Comparison of ENCODE assay signal across 29 mouse cellular contexts in genomic region chr11:53956636-53957035, GRCm38 (mm10). TPM values are rescaled to one million over a fixed set of nuclear protein-coding genes. Genes with fewer than 3 reads are reported as not detected.
DNase-seq lines count a peak whose midpoint lies in the region; ATAC-seq and TF ChIP-seq lines count a peak whose summit lies in the region.
"Had no signal": no experiment of that assay in that cellular context is flagged by ENCODE, and none has a peak within 500 bp of the region (broad histone marks: within the 10 kb centered on the region; RNA-seq: fewer than 3 reads in every experiment).

No protein-coding gene starts in this region.

- H3K36me3 ChIP-seq in MEL (ENCODE audit: control insufficient read depth in 1 of 2, insufficient read depth in 2 of 2, low read length in 2 of 2), result peaks cover 0 to 2% of the 10 kb centered on the region in 2 experiments; a peak in 1 of 4 replicates
- no peaks in the 10 kb centered on the region for H3K36me3 ChIP-seq in midbrain, embryonic 10.5 days
- H3K36me3 ChIP-seq: embryonic facial prominence, embryonic 10.5 days; embryonic facial prominence, embryonic 13.5 days; heart, embryonic 12.5 days; heart, embryonic 15.5 days; hindbrain, embryonic 10.5 days; hindbrain, embryonic 13.5 days; intestine, embryonic 15.5 days had no signal

- DNase-seq in 3T3-L1 (ENCODE audit: low read depth, low spot score) (peak; percentile 58), MEL (ENCODE audit: low read depth, low spot score) (peak; percentile 33), Patski (ENCODE audit: low read depth, low spot score) (no peak)
- peak; percentile 11 for DNase-seq in fibroblast of lung, adult 2 months (ENCODE audit: low read depth)
- no peak for DNase-seq in kidney, adult 9 months
- no peak for DNase-seq in frontal cortex, adult 2 months (ENCODE audit: extremely low spot score in 1 of 2, low spot score in 1 of 2)
- no peak for DNase-seq in midbrain, embryonic 10.5 days (ENCODE audit: low spot score)
- DNase-seq: cerebellum, adult 11-12 months; cerebellum, adult 8-10 months; cerebellum, postnatal 10 days; cerebellum, postnatal 36 days; embryo, embryonic 11 days; forebrain, postnatal 0 days; gastrocnemius, postnatal 25 days; heart, adult 18-20 months; heart, postnatal 10 days; heart, postnatal 36 days; kidney, adult 11 months had no signal

- H3K27ac ChIP-seq in MEL (ENCODE audit: control insufficient read depth, low read depth, low read length), result no peak overlapping the region
- H3K27ac ChIP-seq in midbrain, embryonic 10.5 days (replicated peaks), result no peak overlapping the region
- H3K27ac ChIP-seq: embryonic facial prominence, embryonic 10.5 days; embryonic facial prominence, embryonic 13.5 days; heart, embryonic 15.5 days; hindbrain, embryonic 10.5 days; hindbrain, embryonic 13.5 days; intestine, embryonic 15.5 days had no signal

- WGBS in midbrain, embryonic 10.5 days, result 77% methylated on average over 1 of the region's 1 CpGs

- POLR2A ChIA-PET in Patski (lab: Charles Lee), result no interaction called here

- no peak overlapping the region for H3K4me3 ChIP-seq in MEL (ENCODE audit: control insufficient read depth in 1 of 2, insufficient read depth in 1 of 2, low read depth in 2 of 2, low read length in 2 of 2)
- H3K4me3 ChIP-seq in midbrain, embryonic 10.5 days, result no peak overlapping the region
- H3K4me3 ChIP-seq: embryonic facial prominence, embryonic 10.5 days; embryonic facial prominence, embryonic 13.5 days; heart, embryonic 12.5 days; heart, embryonic 15.5 days; hindbrain, embryonic 10.5 days; hindbrain, embryonic 13.5 days; intestine, embryonic 15.5 days had no signal

- TF ChIP-seq CTCF in MEL (IDR thresholded peaks at IDR 0.05 in 2 of 3, conservative IDR thresholded peaks at IDR 0.05 in 1 of 3; ENCODE audit: control insufficient read depth in 1 of 3, insufficient read depth in 1 of 3, low read depth in 2 of 3, low read length in 3 of 3, poor library complexity in 1 of 3, severe bottlenecking in 1 of 3) (no peak), Patski (IDR thresholded peaks at IDR 0.05) (no peak)

- CTCF ChIA-PET in Patski (lab: Charles Lee), result no interaction called here

- TF ChIP-seq EP300 in MEL (IDR thresholded peaks at IDR 0.05; ENCODE audit: low read depth in 1 of 2, low read length in 2 of 2), result no peak

- no peaks in the 10 kb centered on the region for H3K4me1 ChIP-seq in MEL (ENCODE audit: control insufficient read depth in 1 of 2, insufficient read depth in 2 of 2, low read length in 2 of 2)
- no peaks in the 10 kb centered on the region for H3K4me1 ChIP-seq in midbrain, embryonic 10.5 days
- H3K4me1 ChIP-seq: embryonic facial prominence, embryonic 13.5 days; hindbrain, embryonic 10.5 days; hindbrain, embryonic 13.5 days; intestine, embryonic 15.5 days had no signal

- H3K27me3 ChIP-seq in MEL (ENCODE audit: control insufficient read depth in 1 of 2, insufficient read depth in 2 of 2, low read length in 2 of 2) (no peaks in the 10 kb centered on the region), Patski (no peaks in the 10 kb centered on the region)
- H3K27me3 ChIP-seq in midbrain, embryonic 10.5 days (ENCODE audit: low read depth, poor library complexity, severe bottlenecking), result no peaks in the 10 kb centered on the region
- H3K27me3 ChIP-seq: embryonic facial prominence, embryonic 13.5 days; heart, embryonic 12.5 days; heart, embryonic 15.5 days; hindbrain, embryonic 13.5 days; intestine, embryonic 15.5 days had no signal

- no peak overlapping the region for H3K9ac ChIP-seq in MEL (ENCODE audit: control insufficient read depth, low read depth, low read length, poor library complexity, severe bottlenecking)
- H3K9ac ChIP-seq: embryonic facial prominence, embryonic 13.5 days; forebrain, postnatal 0 days; heart, embryonic 12.5 days; heart, embryonic 15.5 days; hindbrain, embryonic 13.5 days; intestine, embryonic 15.5 days had no signal

- H3K79me2 ChIP-seq in MEL (ENCODE audit: control insufficient read depth, insufficient read depth, low read length, poor library complexity), result no peaks in the 10 kb centered on the region

- H3K9me3 ChIP-seq in MEL (replicated peaks; ENCODE audit: insufficient read depth, low read length), result no peaks in the 10 kb centered on the region
- no peaks in the 10 kb centered on the region for H3K9me3 ChIP-seq in midbrain, embryonic 10.5 days (replicated peaks)
- H3K9me3 ChIP-seq: embryonic facial prominence, embryonic 10.5 days; embryonic facial prominence, embryonic 13.5 days; heart, embryonic 12.5 days; heart, embryonic 15.5 days; hindbrain, embryonic 10.5 days; hindbrain, embryonic 13.5 days; intestine, embryonic 15.5 days had no signal

- TF ChIP-seq RAD21 in MEL (IDR thresholded peaks at IDR 0.05; ENCODE audit: low read depth, low read length), result no peak

- TF ChIP-seq POLR2A in MEL (IDR thresholded peaks at IDR 0.05; ENCODE audit: control insufficient read depth in 1 of 2, insufficient read depth in 1 of 2, low read depth in 1 of 2, low read length in 2 of 2, poor library complexity in 1 of 2), result no peak

- in situ Hi-C loops in Patski (cut with MboI; ENCODE audit: low pct_unique_long_range_greater_than_20kb), result no loop called here

- peak; percentile 68 for ATAC-seq in Patski
- ATAC-seq: activated CD4-positive, CD25-positive, alpha-beta regulatory T cell, adult 4 months; CD4-positive, CD25-positive, alpha-beta regulatory T cell, adult 4 months; forebrain, embryonic 14.5 days; forebrain, postnatal 0 days; hindbrain, embryonic 16.5 days; intestine, embryonic 15.5 days had no signal

TF ChIP-seq in MEL, 35 proteins besides CTCF, POLR2A, EP300 and RAD21:
- TF ChIP-seq USF2 (IDR thresholded peaks at IDR 0.05; ENCODE audit: borderline replicate concordance in 1 of 2, insufficient read depth in 1 of 2, low read depth in 1 of 2, low read length in 2 of 2), result no peak
- no peak for TF ChIP-seq NELFE (IDR thresholded peaks at IDR 0.05; ENCODE audit: low read depth, low read length)
- no peak for TF ChIP-seq GABPA (IDR thresholded peaks at IDR 0.05; ENCODE audit: low read depth, low read length)
- no peak for TF ChIP-seq TCF12 (IDR thresholded peaks at IDR 0.05; ENCODE audit: low read depth, low read length)
- TF ChIP-seq E2F4 (IDR thresholded peaks at IDR 0.05; ENCODE audit: borderline replicate concordance, low read depth, low read length), result no peak
- no peak for TF ChIP-seq ZNF384 (IDR thresholded peaks at IDR 0.05; ENCODE audit: low read depth, low read length)

RNA-seq across cellular contexts. Expression of gene Slc22a21, which starts 23.5 kb away (rescaled TPM):
- 4.2 and 4.7 TPM in 2 replicates for total RNA-seq in MEL (2012; rRNA removed)
- 1 to 10 TPM in 1 of 2 experiments, not detected in 1; 6.9 TPM for polyA plus RNA-seq in MEL (2012; ENCODE audit: insufficient read depth in 1 of 2, insufficient read length in 2 of 2, low read depth in 1 of 2, low replicate concordance in 2 of 2, missing spikeins in 1 of 2)
- polyA plus RNA-seq in Patski (2021), result 3.4 TPM
- 2.6 TPM in 2 replicates for polyA plus RNA-seq in frontal cortex, adult 2 months (2012; rRNA removed)
- polyA plus RNA-seq in midbrain, embryonic 10.5 days (2016; fragmentation: Nextera tagmentation; extraction: Ambion mirVana), result 2.4 and 2.9 TPM in 2 replicates

Comparison
In these comparisons a context has a peak if more than half of its experiments do, and no peak if none do; other contexts are left out.
1. DNase-seq: peak in 3T3-L1 (single experiment), MEL (single experiment) and fibroblast of lung, adult 2 months (single experiment); none in Patski (single experiment), kidney, adult 9 months (single experiment), frontal cortex, adult 2 months (0 of 2) and midbrain, embryonic 10.5 days (single experiment).